Mouse (Mus musculus) adrenal gland, adult 8-10 months (tissue): ENCODE results near the gene Hcrtr1. TPM values are rescaled to one million over a fixed set of nuclear protein-coding genes. Genes with fewer than 3 reads are reported as not detected.

Source experiments
- total RNA-seq, 4 experiments: library from RNA; stranded (reverse); gene quantifications; 2 replicates each; pipeline ENCODE4 v1.2.4; 2022

Gene Hcrtr1
- total RNA-seq, 4 experiments from 2014 or later = 0.49 to 1.9 (median 1.3) TPM

Other genes with a start within 250 kb of the Hcrtr1 start
- gene Spocd1, start 210.1 kb downstream of the Hcrtr1 start, total RNA-seq = 1 to 10 TPM; 1.2 to 2.7 (median 2.1) TPM
- gene Adgrb2, start 154.5 kb downstream of the Hcrtr1 start, total RNA-seq = 10 to 100 TPM; 26.8 to 55.8 (median 42.2) TPM
- 10 to 100 TPM in 3 of 4 experiments, 1 to 10 TPM in 1; 10.0 to 31.9 (median 19.9) TPM for gene Col16a1, start 91.5 kb downstream of the Hcrtr1 start, total RNA-seq
- 10 to 100 TPM; 81.1 to 93.8 (median 85.9) TPM for gene Pef1, start 36.8 kb downstream of the Hcrtr1 start, total RNA-seq
- 100 to 1,000 TPM in 2 of 4 experiments, 10 to 100 TPM in 2; 80.9 to 133 (median 107) TPM for gene Tinagl1, start 35.8 kb upstream of the Hcrtr1 start, total RNA-seq
- gene Gm853, start 83.0 kb upstream of the Hcrtr1 start, total RNA-seq = not detected
- gene Serinc2, start 139.8 kb upstream of the Hcrtr1 start, total RNA-seq = 1 to 10 TPM; 1.2 to 3.2 (median 1.4) TPM
- gene Fabp3, start 169.2 kb upstream of the Hcrtr1 start, total RNA-seq = 10 to 100 TPM in 3 of 4 experiments, 1 to 10 TPM in 1; 10.0 to 66.6 (median 44.7) TPM
- gene Gm10570, start 169.3 kb upstream of the Hcrtr1 start, total RNA-seq = under 1 TPM in 1 of 4 experiments, not detected in 3; 0.86 TPM
- 10 to 100 TPM; 40.8 to 55.8 (median 48.3) TPM for gene Zcchc17, start 220.6 kb upstream of the Hcrtr1 start, total RNA-seq
- 10 to 100 TPM; 35.7 to 41.7 (median 37.4) TPM for gene Snrnp40, start 220.8 kb upstream of the Hcrtr1 start, total RNA-seq